Mouse (Mus musculus) C3H10T1/2 (cell line): ENCODE data around the gene Prpf38a. TPM values are rescaled to one million over a fixed set of nuclear protein-coding genes. Genes with fewer than 3 reads are reported as not detected.

Experiments
- polyA plus RNA-seq, 2 experiments: library from polyadenylated mRNA; unstranded; fragments of >200 nt; fragmentation: generic; extraction: Trizol; gene quantifications; one replicate each; pipeline ENCODE4 v1.2.1; 2012; ENCODE audit warnings: missing spikeins in 2 of 2

Gene Prpf38a
- polyA plus RNA-seq = 10 to 100 TPM in 1 of 2 experiments, 1 to 10 TPM in 1; 7.9 to 20.5 TPM

GRCm38 (mm10) chr4:108578840-108579742 is at the start of gene Prpf38a, which contains the start of gene Orc1:
Gene Prpf38a (minus strand): TSS chr4:108579336.
Gene Orc1 (plus strand): TSS chr4:108579423.

GRCm38 (mm10) chr4:108619587-108620341 is 40.6 kb upstream of the Prpf38a start, which contains the start of gene Cc2d1b:
Gene Cc2d1b (plus strand): TSS chr4:108619940.

Other genes starting within 250 kb of the Prpf38a start
- not detected for gene Shisal2a, start 196.0 kb downstream of the Prpf38a start, polyA plus RNA-seq
- gene Gpx7, start 172.4 kb downstream of the Prpf38a start, polyA plus RNA-seq = not detected
- 1 to 10 TPM in 1 of 2 experiments, under 1 TPM in 1; 0.40 to 8.9 TPM for gene Tut4, start 119.9 kb downstream of the Prpf38a start, polyA plus RNA-seq
- 1 to 10 TPM in 1 of 2 experiments, under 1 TPM in 1; 0.87 to 1.2 TPM for gene Orc1, start 87 bp upstream of the Prpf38a start, polyA plus RNA-seq
- gene Cc2d1b, start 40.6 kb upstream of the Prpf38a start, polyA plus RNA-seq = 10 to 100 TPM; 17.8 to 26.4 TPM
- under 1 TPM; 0.01 to 0.07 TPM for gene 3110021N24Rik, start 140.3 kb upstream of the Prpf38a start, polyA plus RNA-seq
- 1 to 10 TPM in 1 of 2 experiments, under 1 TPM in 1; 0.50 to 7.1 TPM for gene Zfyve9, start 201.5 kb upstream of the Prpf38a start, polyA plus RNA-seq